Comparison of ENCODE assay signal across 13 mouse cellular contexts in genomic region chr14:20432420-20432819, GRCm38 (mm10). TPM values are rescaled to one million over a fixed set of nuclear protein-coding genes. Genes with fewer than 3 reads are reported as not detected.
"Had no signal": no experiment of that assay in that cellular context is flagged by ENCODE, and none has a peak within 500 bp of the region (broad histone marks: within the 10 kb centered on the region; RNA-seq: fewer than 3 reads in every experiment).

No protein-coding gene starts in this region.

- H3K4me1 ChIP-seq: limb, embryonic 12.5 days; liver, embryonic 13.5 days; midbrain, embryonic 12.5 days had no signal

- H3K4me3 ChIP-seq: left cerebral cortex, adult 2 months; limb, embryonic 12.5 days; liver, embryonic 13.5 days; midbrain, embryonic 12.5 days had no signal

- DNase-seq: kidney, adult 8-10 months; kidney, postnatal 25 days; liver; liver, embryonic 13.5 days; liver, postnatal 0 days; thymus, adult 18-20 months; thymus, postnatal 14 days had no signal

- H3K36me3 ChIP-seq: limb, embryonic 12.5 days; liver, embryonic 13.5 days; midbrain, embryonic 12.5 days had no signal

- H3K27me3 ChIP-seq: limb, embryonic 12.5 days; liver, embryonic 13.5 days; midbrain, embryonic 12.5 days had no signal

- H3K9me3 ChIP-seq: limb, embryonic 12.5 days; liver, embryonic 13.5 days; midbrain, embryonic 12.5 days had no signal

- H3K27ac ChIP-seq: left cerebral cortex, adult 2 months; limb, embryonic 12.5 days; liver, embryonic 13.5 days; midbrain, embryonic 12.5 days; stomach, postnatal 0 days had no signal

RNA-seq across cellular contexts. Expression of gene Cfap70, which starts 19.6 kb away (rescaled TPM):
- total RNA-seq: megakaryocyte-erythroid progenitor cell, adult 5-6 weeks had no signal
- polyA plus RNA-seq: liver, embryonic 13.5 days; small intestine, adult 2 months had no signal
